Mouse (Mus musculus) kidney, adult 8-10 months (tissue): Measurements from ENCODE around the gene Olfr8.
"Not testable (repeated sequence)": the region's sequence is repeated elsewhere in the genome, so short reads cannot be mapped to it uniquely, and the experiment has no call there.

Experiments used
- DNase-seq, 2 experiments: peaks; one replicate each; pipeline ENCODE4 v3.0.0; 2022

Olfr8 gene

DNA sequence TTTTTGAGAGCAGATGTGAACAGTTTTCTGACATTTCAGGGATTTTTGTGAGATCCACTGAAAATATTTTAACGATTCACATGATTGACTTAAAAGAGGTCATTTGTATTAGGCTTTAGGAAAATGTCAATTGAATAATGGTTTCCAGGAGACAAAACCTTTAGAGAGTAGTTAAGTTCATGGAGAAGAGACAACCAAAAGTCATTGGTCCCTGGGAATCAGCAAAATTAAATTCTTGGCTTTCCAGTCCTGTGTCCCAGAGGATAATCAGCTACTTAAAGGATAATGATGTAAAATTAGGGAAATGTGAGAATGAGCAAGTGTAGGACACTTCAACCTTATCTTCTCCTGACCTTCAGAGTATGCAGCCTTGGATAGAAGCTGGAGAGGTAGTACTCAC, at the start of gene Olfr8:
Gene Olfr8, plus strand, starts transcription at position 301 of the 400 bp plus-strand sequence.
- DNase-seq, result not testable (repeated sequence)

DNA sequence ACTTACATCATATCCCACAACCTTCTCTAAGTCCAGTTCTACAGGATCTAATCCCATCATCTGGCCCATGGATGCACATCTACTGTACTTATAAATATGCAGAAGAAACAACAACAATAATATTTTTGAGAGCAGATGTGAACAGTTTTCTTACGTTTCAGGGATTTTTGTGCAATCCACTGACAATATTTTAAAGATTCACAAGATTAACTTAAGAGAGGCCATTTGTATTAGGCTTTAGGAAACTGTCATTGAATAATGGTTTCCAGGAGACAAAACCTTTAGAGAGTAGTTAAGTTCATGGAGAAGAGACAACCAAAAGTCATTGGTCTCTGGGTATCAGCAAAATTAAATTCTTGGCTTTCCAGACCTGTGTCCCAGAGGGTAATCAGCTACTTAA, 37.6 kb upstream of the Olfr8 start, which contains the start of gene Olfr1354:
Gene Olfr1354, plus strand, starts transcription at position 301 of the 400 bp plus-strand sequence.
- not testable (repeated sequence) for DNase-seq

DNA sequence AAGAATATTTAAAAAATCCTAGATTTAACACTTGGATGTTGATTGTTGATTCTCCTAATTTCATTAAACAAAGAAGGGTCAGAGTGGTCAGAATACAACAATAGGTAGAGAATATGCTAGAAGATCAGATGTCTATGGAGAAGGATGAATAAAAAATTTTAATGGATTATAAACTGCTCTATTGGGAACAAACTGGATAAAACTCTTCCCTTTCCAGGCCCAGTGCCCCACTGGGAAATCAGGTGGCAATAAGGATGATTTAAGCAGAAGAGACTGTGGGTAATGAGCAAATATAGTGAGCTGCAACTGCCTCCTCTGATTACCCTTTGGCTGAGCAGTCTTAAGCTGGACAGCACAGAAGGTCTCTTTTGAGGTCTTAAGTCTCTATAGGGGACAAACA, 12.6 kb downstream of the Olfr8 start, which contains the start of gene Olfr1353:
Gene Olfr1353, plus strand, starts transcription at position 301 of the 400 bp plus-strand sequence.
- DNase-seq, result not testable (repeated sequence)

DNA sequence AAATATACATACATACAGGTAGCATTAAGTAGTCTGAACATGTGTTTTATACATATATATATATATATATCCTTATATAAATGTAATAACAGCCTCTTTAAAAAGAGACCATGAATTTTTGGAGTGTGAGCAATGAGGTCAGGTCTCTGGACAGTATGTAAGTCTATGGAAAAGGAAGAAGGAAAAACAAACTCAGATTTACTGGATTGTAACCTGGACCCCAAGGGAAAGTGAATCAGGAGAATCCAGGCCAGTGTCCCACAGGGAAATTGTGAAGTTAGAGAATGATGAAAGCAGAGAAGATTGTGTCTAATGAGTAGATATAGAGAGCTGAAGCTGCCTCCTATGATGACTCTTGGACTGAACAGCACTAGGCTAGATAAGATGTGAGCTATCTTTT, 30.3 kb downstream of the Olfr8 start, which contains the start of gene Olfr1352:
Gene Olfr1352, plus strand, starts transcription at position 301 of the 400 bp plus-strand sequence.
- no peak for DNase-seq
